Mouse (Mus musculus): ENCODE data around the gene Phtf2. TPM values are rescaled to one million over a fixed set of nuclear protein-coding genes. Genes with fewer than 3 reads are reported as not detected.
A peak's percentile ranks its signal among the peaks of the same experiment; 100 is the strongest.

Gene Phtf2
- polyA plus RNA-seq, 1 experiment from 2014 or later = 25.2 TPM

DNA sequence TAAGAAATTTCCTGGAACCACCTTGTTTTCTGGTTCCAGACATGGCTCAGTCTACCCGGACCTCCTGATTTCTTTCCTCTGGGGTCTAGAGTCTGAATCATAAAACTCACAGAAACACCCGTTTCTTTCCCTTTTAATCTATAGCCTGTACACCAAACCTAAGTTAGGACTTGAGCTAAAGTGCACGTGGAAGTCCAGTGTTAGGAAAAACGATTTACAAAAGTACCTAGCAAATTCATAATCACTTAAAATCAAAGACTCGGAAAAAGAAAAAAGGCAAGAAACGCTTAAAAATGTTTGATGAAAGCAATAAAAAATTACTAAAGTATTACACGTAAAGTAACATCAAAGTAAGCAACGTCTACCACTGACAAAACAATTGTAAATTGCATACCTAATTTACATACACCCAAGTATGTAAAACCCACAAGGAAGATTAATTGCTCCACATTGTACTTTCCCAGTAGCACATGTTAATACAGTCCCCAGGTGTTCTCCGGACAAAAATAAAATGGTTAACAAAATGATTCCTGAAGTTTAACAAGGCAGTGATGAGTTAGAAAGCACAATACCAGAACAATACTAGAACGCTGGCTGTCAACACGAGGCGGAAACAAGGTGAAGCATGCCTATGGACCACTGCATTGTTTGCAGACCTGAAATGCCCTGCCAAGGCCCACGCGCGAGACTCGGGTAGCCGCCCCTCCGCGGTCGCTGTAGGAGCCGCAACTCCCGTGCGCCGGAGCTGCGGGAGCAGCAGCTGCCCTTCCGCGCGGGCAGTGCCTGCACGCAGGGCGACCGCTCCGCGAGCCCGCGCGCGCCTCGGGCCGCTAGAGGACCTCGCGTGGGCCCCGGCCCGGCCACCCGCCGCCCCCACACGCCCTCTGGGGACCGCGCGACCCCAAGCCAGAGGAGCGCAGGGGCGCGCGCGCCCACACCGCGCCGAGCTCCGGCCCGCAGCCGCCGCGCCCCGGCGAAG lies 838 bp downstream of the Phtf2 start:
- Histone ChIP-seq H3K27ac (ENCODE audit: low read depth, low read length) (peak overlapping the region; percentile 92), H3K9me3 (ENCODE audit: control insufficient read depth, low read length) (no peaks in the 10 kb centered on the region), H3K4me2 (ENCODE audit: low read depth, low read length, severe bottlenecking) (peak overlapping the region; percentile 58), H3K4me1 (replicated peaks; ENCODE audit: control insufficient read depth, insufficient read depth, low read length) (peaks cover 5% of the 10 kb centered on the region; the same call in 1 of the 2 replicates), H3K27me3 (ENCODE audit: control insufficient read depth, insufficient read depth, low read length) (no peaks in the 10 kb centered on the region), H3K9ac (ENCODE audit: low read length) (peak overlapping the region; percentile 92), H3K4me3 (ENCODE audit: low read depth, low read length) (peak overlapping the region; percentile 83), H3K36me3 (ENCODE audit: control insufficient read depth, insufficient read depth, low read length) (no peaks in the 10 kb centered on the region; the same call in 1 of the 2 replicates)
- DNase-seq (ENCODE audit: low spot score) (peak; percentile 82), ATAC-seq (replicated peaks; ENCODE audit: low FRiP score) (no peak; the same call in 1 of the 2 replicates)
- WGBS = 2% methylated on average over 53 of the region's 64 CpGs

- WGBS = 86% methylated on average over 2 of the region's 2 CpGs
- no peaks in the 10 kb centered on the region for H3K27me3 ChIP-seq (ENCODE audit: control insufficient read depth, insufficient read depth, low read length)
- H3K4me3 ChIP-seq (ENCODE audit: low read depth, low read length) = peak overlapping the region; percentile 83
- H3K27ac ChIP-seq (ENCODE audit: low read depth, low read length) = no peak overlapping the region
- H3K4me1 ChIP-seq (replicated peaks; ENCODE audit: control insufficient read depth, insufficient read depth, low read length) = peaks cover 5% of the 10 kb centered on the region; the same call in 1 of the 2 replicates
- no peaks in the 10 kb centered on the region; the same call in 1 of the 2 replicates for H3K36me3 ChIP-seq (ENCODE audit: control insufficient read depth, insufficient read depth, low read length)
- peak overlapping the region; percentile 47; the same call in 1 of the 2 replicates for H3K9ac ChIP-seq (ENCODE audit: low read length)
- no peaks in the 10 kb centered on the region for H3K9me3 ChIP-seq (ENCODE audit: control insufficient read depth, low read length)
- H3K4me2 ChIP-seq (ENCODE audit: low read depth, low read length, severe bottlenecking) = peak overlapping the region; percentile 58
- DNase-seq (ENCODE audit: low spot score) = no peak
- ATAC-seq (replicated peaks; ENCODE audit: low FRiP score) = no peak
Measured at GRCm38 (mm10) chr5:20880386-20880785, 1.5 kb downstream of the Phtf2 start.

DNA sequence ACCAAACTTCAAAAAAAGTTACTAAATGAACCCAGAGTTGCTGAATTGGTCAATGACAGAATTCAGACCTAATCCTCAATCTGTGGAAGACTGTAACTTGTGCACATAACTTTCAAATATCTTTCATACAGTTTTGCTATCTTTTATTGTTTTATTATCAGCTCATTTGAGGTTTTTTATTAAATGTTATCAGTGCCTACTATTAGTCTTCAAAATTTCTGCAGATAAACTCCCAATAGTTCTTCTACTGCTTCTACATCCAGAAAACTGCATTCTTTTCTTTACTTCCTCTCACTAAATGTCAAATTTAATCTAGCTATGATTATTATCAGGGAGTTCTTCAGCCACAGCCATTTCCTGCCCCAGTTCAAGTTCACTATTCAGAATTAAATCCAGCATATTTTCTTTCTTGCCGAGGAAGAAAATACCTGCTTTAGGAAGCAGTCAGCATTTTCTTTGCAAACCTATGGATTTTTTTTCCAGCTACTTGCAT lies 4.9 kb downstream of the Phtf2 start:
- H3K4me1 ChIP-seq (replicated peaks; ENCODE audit: control insufficient read depth, insufficient read depth, low read length) = no peaks in the 10 kb centered on the region
- H3K9me3 ChIP-seq (ENCODE audit: control insufficient read depth, low read length) = no peaks in the 10 kb centered on the region
- ATAC-seq (replicated peaks; ENCODE audit: low FRiP score) (no peak), DNase-seq (ENCODE audit: low spot score) (no peak)
- WGBS = 88% methylated on average over 1 of the region's 1 CpGs
- H3K4me3 ChIP-seq (ENCODE audit: low read depth, low read length) = no peak overlapping the region
- H3K4me2 ChIP-seq (ENCODE audit: low read depth, low read length, severe bottlenecking) = no peak overlapping the region
- H3K27ac ChIP-seq (ENCODE audit: low read depth, low read length) = no peak overlapping the region
- no peaks in the 10 kb centered on the region for H3K27me3 ChIP-seq (ENCODE audit: control insufficient read depth, insufficient read depth, low read length)
- H3K9ac ChIP-seq (ENCODE audit: low read length) = no peak overlapping the region
- no peaks in the 10 kb centered on the region for H3K36me3 ChIP-seq (ENCODE audit: control insufficient read depth, insufficient read depth, low read length)

DNA sequence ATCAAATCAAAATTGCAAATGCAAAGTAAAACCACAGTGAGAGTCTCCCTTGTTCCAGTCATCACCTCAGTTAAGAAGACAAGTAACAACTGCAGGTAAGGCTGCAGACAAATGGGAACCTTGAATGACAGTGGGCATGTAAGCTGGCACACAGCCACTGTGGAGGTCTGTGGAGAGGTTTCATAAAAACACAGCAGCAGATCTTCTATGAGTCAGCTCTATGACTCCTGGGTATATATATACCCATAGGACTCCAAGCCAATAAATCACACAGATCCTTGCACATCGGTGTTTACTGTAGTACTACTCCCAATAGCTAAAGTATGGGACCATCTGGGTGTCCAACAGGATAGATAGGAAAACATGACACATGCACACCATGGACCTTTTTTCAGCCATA lies 8.8 kb downstream of the Phtf2 start:
- H3K9ac ChIP-seq (ENCODE audit: low read length) = no peak overlapping the region
- H3K4me1 ChIP-seq (replicated peaks; ENCODE audit: control insufficient read depth, insufficient read depth, low read length) = no peaks in the 10 kb centered on the region
- no peaks in the 10 kb centered on the region for H3K36me3 ChIP-seq (ENCODE audit: control insufficient read depth, insufficient read depth, low read length)
- H3K4me2 ChIP-seq (ENCODE audit: low read depth, low read length, severe bottlenecking) = no peak overlapping the region
- no peak overlapping the region for H3K27ac ChIP-seq (ENCODE audit: low read depth, low read length)
- no peak overlapping the region for H3K4me3 ChIP-seq (ENCODE audit: low read depth, low read length)
- no peaks in the 10 kb centered on the region for H3K27me3 ChIP-seq (ENCODE audit: control insufficient read depth, insufficient read depth, low read length)
- WGBS = 94% methylated on average over 1 of the region's 1 CpGs
- ATAC-seq (replicated peaks; ENCODE audit: low FRiP score) (no peak), DNase-seq (ENCODE audit: low spot score) (no peak)
- no peaks in the 10 kb centered on the region for H3K9me3 ChIP-seq (ENCODE audit: control insufficient read depth, low read length)

DNA sequence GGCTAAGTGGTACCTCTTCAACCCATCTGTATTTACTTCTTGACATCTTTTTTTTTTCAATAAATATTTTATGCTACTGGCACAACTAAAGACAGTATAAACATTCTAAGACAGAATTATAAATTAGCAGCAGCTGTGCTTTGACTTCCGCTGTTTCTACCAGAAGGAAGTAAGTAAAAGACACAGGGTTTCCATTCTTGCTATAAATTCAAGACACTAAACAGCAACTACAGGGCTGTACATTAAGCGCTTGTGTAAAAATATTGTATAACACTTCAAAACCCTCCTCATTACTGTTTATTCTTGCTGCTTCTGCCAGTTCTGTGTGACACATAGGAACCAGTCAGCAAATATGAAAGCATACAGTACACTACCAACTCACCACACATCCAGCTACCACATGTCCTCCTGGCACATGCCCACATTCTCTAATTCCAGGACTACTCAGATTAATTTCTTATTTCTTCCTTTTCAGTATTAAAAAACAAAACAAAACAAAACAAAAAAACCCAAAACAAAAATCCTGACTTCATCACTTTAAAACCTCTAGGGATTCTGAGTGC lies 16.6 kb downstream of the Phtf2 start:
- Histone ChIP-seq H3K4me3 (ENCODE audit: low read depth, low read length) (no peak overlapping the region), H3K4me1 (replicated peaks; ENCODE audit: control insufficient read depth, insufficient read depth, low read length) (no peaks in the 10 kb centered on the region), H3K9me3 (ENCODE audit: control insufficient read depth, low read length) (no peaks in the 10 kb centered on the region), H3K27ac (ENCODE audit: low read depth, low read length) (no peak overlapping the region), H3K9ac (ENCODE audit: low read length) (no peak overlapping the region), H3K36me3 (ENCODE audit: control insufficient read depth, insufficient read depth, low read length) (no peaks in the 10 kb centered on the region), H3K27me3 (ENCODE audit: control insufficient read depth, insufficient read depth, low read length) (no peaks in the 10 kb centered on the region), H3K4me2 (ENCODE audit: low read depth, low read length, severe bottlenecking) (no peak overlapping the region)
- 95% methylated on average over 2 of the region's 2 CpGs for WGBS
- DNase-seq (ENCODE audit: low spot score) (no peak), ATAC-seq (replicated peaks; ENCODE audit: low FRiP score) (no peak)

DNA sequence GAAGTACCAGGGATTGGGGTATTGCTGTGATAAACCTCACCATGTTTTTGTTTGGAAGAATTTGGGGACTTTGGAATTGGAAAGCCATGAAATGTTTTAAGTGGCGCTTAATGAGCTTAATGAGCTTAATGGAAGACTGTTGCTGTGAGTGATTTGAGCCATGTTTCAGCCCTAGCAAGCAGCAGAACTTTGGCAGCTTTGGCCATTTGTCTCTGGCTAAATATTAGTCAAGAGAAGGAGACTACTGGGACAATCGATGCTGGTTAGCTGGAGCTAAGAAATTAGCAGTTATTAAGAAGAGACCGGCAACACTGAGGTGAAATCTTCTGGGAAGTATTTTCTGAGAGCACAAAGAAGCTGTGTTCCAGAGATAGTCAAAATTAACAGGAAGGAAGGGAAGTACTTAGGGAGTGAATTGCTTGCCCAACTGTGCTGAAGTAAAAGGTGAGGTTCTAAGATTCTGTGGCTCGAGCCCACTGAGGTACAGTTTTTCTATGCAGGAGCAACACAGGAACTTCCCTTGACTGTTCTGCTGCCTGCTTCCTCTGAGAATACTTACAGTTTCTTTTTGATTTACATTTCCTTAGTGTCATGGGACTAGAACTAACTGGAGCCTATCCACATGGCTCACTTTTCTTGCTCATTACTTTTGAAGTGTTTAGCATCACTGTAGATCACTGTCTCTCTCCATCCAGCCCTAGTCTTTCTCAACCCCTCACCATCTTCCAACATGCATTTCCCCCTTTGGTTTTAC lies 17.5 kb downstream of the Phtf2 start:
- H3K27ac ChIP-seq (ENCODE audit: low read depth, low read length) = no peak overlapping the region
- ATAC-seq (replicated peaks; ENCODE audit: low FRiP score) = no peak
- H3K27me3 ChIP-seq (ENCODE audit: control insufficient read depth, insufficient read depth, low read length) = no peaks in the 10 kb centered on the region
- H3K36me3 ChIP-seq (ENCODE audit: control insufficient read depth, insufficient read depth, low read length) = no peaks in the 10 kb centered on the region
- no peak for DNase-seq (ENCODE audit: low spot score)
- no peak overlapping the region for H3K4me2 ChIP-seq (ENCODE audit: low read depth, low read length, severe bottlenecking)
- H3K4me3 ChIP-seq (ENCODE audit: low read depth, low read length) = no peak overlapping the region
- 83% methylated on average over 4 of the region's 4 CpGs for WGBS
- H3K9ac ChIP-seq (ENCODE audit: low read length) = no peak overlapping the region
- H3K9me3 ChIP-seq (ENCODE audit: control insufficient read depth, low read length) = no peaks in the 10 kb centered on the region
- H3K4me1 ChIP-seq (replicated peaks; ENCODE audit: control insufficient read depth, insufficient read depth, low read length) = no peaks in the 10 kb centered on the region

DNA sequence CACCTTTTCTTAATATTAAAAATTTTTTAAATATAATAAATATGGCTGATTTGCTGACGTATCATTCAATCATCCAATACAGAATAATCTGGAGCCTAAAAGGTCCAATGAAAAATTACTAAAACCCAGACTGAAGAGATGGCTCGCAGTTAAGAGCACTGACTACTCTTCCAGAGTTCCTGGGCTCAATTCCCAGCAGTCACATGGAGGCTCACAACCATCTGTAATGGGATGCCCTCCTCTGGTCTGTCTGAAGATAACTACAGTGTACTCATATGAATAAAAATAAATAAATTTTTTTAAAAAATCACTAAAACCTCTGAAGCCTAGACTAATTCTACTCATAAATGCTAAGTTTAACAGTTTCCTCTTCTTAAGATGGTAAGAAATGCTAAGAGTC lies 20.0 kb downstream of the Phtf2 start:
- 97% methylated on average over 2 of the region's 2 CpGs for WGBS
- no peak for ATAC-seq (replicated peaks; ENCODE audit: low FRiP score)

DNA sequence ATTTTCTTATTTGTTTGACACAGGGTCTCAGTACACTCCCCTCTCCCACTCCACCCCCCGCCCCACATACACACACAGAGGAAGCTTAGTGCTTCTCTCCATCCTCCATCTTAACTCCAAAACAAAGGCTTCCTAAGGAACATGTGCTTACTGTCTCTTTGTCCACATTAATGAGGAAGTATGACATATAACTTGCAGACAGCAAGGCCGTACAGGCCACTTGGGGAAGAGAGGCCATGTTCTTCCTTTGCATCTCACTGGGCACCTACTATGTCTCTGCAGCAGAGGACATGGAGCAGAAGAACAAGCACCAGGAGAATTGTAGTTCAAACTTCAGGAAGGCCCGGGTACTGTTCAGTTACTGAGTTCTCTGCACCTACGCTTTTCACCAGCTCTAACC lies 21.4 kb downstream of the Phtf2 start:
- no peak overlapping the region for H3K27ac ChIP-seq (ENCODE audit: low read depth, low read length)
- no peak overlapping the region for H3K9ac ChIP-seq (ENCODE audit: low read length)
- no peak overlapping the region for H3K4me2 ChIP-seq (ENCODE audit: low read depth, low read length, severe bottlenecking)
- no peaks in the 10 kb centered on the region for H3K36me3 ChIP-seq (ENCODE audit: control insufficient read depth, insufficient read depth, low read length)
- 88% methylated on average over 4 of the region's 4 CpGs for WGBS
- no peak for ATAC-seq (replicated peaks; ENCODE audit: low FRiP score)
- DNase-seq (ENCODE audit: low spot score) = no peak
- H3K9me3 ChIP-seq (ENCODE audit: control insufficient read depth, low read length) = no peaks in the 10 kb centered on the region
- H3K27me3 ChIP-seq (ENCODE audit: control insufficient read depth, insufficient read depth, low read length) = no peaks in the 10 kb centered on the region
- H3K4me1 ChIP-seq (replicated peaks; ENCODE audit: control insufficient read depth, insufficient read depth, low read length) = no peaks in the 10 kb centered on the region
- H3K4me3 ChIP-seq (ENCODE audit: low read depth, low read length) = no peak overlapping the region

More for the DNA sequence above, 20.0 kb downstream of the Phtf2 start:
- Histone ChIP-seq H3K36me3 (ENCODE audit: control insufficient read depth, insufficient read depth, low read length) (no peaks in the 10 kb centered on the region), H3K4me1 (replicated peaks; ENCODE audit: control insufficient read depth, insufficient read depth, low read length) (no peaks in the 10 kb centered on the region), H3K27ac (ENCODE audit: low read depth, low read length) (no peak overlapping the region), H3K27me3 (ENCODE audit: control insufficient read depth, insufficient read depth, low read length) (no peaks in the 10 kb centered on the region), H3K9ac (ENCODE audit: low read length) (no peak overlapping the region), H3K9me3 (ENCODE audit: control insufficient read depth, low read length) (no peaks in the 10 kb centered on the region), H3K4me2 (ENCODE audit: low read depth, low read length, severe bottlenecking) (no peak overlapping the region), H3K4me3 (ENCODE audit: low read depth, low read length) (no peak overlapping the region)
- no peak for DNase-seq (ENCODE audit: low spot score)

Data from forebrain, embryonic 11.5 days (tissue).